Mouse (Mus musculus): Measurements from ENCODE around the gene Tuft1.
A peak's percentile ranks its signal among the peaks of the same experiment; 100 is the strongest.

Tuft1 gene

GRCm38 (mm10) chr3:94591066-94591465 lies 67.6 kb downstream of the Tuft1 start:
- DNase-seq: no peak

GRCm38 (mm10) chr3:94587962-94588361 lies 70.7 kb downstream of the Tuft1 start:
- DNase-seq: no peak

GRCm38 (mm10) chr3:94582944-94583343 lies 75.7 kb downstream of the Tuft1 start:
- DNase-seq: no peak

- peak; percentile 91 for DNase-seq
Measured at GRCm38 (mm10) chr3:94582456-94582891, 76.2 kb downstream of the Tuft1 start, which contains the start of gene Snx27. TSS of gene Snx27 (minus strand) at chr3:94582716.

GRCm38 (mm10) chr3:94581793-94582455 lies 76.7 kb downstream of the Tuft1 start:
- DNase-seq: no peak

GRCm38 (mm10) chr3:94581138-94581780 lies 77.4 kb downstream of the Tuft1 start:
- peak; percentile 35 for DNase-seq

GRCm38 (mm10) chr3:94574506-94574905 lies 84.2 kb downstream of the Tuft1 start:
- DNase-seq: no peak

- DNase-seq: no peak
Measured at GRCm38 (mm10) chr3:94567242-94567641, 91.4 kb downstream of the Tuft1 start.

GRCm38 (mm10) chr3:94565557-94565956 lies 93.1 kb downstream of the Tuft1 start:
- DNase-seq: no peak

- no peak for DNase-seq
Measured at GRCm38 (mm10) chr3:94565127-94565526, 93.5 kb downstream of the Tuft1 start.

GRCm38 (mm10) chr3:94564356-94565010 lies 94.2 kb downstream of the Tuft1 start:
- DNase-seq: no peak

GRCm38 (mm10) chr3:94563163-94563562 lies 95.5 kb downstream of the Tuft1 start:
- DNase-seq: no peak
